Mouse (Mus musculus): ENCODE results near the gene Thtpa. TPM values are rescaled to one million over a fixed set of nuclear protein-coding genes. Genes with fewer than 3 reads are reported as not detected.
A peak's percentile ranks its signal among the peaks of the same experiment; 100 is the strongest.

Thtpa gene
- total RNA-seq, 2 experiments from 2014 or later: 21.7 to 24.7 TPM

- DNase-seq (ENCODE audit: low spot score in 2 of 2): no peak
Measured at GRCm38 (mm10) chr14:55105386-55105785, 10.8 kb downstream of the Thtpa start.

DNA sequence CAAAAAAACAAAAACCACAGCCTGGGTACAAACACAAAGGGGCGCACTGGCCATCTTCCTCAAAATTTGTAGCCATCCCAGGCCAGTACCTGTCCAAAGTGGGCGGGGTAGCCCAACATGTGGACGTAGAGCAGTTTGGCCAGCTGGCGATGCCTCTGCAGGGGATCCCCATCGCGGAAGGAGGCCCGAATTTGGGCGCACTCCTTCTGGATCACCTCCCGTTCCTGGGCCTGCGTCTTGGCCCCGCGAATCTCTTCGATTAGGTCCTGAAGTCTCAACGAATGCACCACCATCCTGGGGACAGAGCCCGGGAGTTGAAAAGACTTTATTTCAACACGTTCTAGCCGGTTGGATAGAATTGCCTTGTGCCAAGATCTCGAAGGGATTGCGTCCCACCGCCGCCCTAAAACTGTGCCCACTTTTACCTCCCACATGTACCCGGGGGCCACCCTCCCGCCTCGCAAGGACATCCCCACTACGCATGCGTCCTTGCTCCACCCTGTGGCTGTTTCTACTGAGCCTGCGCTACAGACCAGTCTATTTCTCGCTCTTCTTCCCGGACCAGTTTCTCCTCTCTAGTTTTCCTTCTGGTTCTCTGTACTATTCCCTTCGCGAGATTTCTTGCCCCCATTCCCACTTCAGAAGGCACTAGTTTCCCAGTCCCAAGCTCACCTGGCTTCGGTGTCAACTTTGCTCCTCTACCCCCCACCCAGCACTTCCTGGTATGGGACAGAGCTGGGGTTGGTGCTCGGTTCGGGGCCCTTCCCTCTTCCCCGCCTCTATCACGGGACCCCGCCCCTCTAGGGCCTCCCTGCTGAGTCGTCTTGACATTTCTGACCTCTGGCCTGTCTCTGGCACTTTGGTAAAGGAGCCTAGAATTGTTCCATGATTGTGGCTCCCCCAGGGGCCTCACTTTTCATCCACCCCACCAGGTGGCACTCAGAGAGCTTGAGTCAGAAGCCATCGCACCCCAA, 11.5 kb downstream of the Thtpa start, which contains the start of gene Ap1g2:
Gene Ap1g2 (minus strand): TSS at position 758 of the 974 bp plus-strand sequence.
- peak; percentile 86 to 91 for DNase-seq (ENCODE audit: low spot score in 2 of 2)

DNA sequence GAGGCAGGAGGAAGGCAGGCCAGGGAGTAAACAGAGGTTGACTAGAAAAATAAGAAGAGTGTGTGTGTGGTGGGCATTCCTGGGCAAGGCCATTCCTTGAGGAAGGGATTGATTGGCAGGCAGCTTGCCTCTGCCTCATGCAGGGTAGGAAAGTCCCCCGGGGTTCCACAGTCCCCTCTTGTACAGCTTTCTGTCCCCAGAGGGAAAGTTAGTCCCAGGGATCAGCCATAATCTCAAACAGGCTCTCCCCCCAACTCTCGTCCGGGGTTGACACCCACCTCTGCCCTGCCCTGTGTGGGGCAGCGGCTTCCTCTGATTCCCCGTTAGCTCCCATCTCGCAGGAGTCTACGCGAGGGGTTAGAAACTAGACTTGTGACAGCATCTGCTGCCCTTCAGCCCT, 12.4 kb downstream of the Thtpa start:
- peak in 1 of 2 experiments; percentile 23 for DNase-seq (ENCODE audit: low spot score in 2 of 2)

GRCm38 (mm10) chr14:55108202-55108870, 13.8 kb downstream of the Thtpa start:
- peak; percentile 70 to 91 for DNase-seq (ENCODE audit: low spot score in 2 of 2)

DNA sequence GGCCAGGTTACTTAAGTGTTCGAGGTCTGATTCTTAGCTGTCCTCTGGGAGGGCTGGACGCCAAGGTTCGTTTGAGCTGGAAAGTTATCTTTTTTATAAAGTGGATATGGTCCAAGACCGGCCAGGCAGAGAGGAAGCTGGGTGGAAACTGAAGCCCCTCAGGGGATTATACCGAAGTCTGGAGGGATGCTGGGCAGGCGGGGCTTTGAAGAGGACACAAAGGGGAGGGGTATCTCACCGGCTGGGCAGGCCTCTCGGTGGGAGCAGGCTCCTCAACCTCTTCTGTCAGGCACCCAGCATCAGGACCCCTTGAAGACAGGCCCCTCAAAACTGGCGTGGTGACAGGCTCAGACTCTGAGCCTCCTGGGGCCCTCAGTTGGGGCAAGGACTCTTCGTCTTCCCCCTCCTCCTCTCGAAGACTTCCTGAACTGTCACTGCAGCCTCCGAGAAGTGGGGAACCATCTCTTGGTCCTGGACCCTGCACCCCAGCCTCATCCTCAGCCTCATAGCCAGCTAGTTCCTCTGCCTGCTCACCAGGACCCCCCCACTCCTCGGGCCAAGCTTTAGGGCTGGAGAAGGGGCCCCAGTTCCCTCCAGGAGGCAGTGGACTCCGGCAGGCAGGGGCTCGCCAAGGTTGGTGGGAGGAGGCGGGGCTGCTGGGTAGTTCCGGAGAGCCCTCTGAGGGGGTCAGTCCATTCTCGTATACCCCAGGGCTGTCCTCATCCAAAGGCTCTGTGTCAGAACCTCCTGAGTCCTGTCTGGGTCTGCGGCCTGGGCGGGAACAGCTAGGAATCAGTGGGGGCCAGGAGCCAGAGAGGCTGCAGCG, 14.7 kb downstream of the Thtpa start:
- peak in 1 of 2 experiments; percentile 49 for DNase-seq (ENCODE audit: low spot score in 2 of 2)

DNA sequence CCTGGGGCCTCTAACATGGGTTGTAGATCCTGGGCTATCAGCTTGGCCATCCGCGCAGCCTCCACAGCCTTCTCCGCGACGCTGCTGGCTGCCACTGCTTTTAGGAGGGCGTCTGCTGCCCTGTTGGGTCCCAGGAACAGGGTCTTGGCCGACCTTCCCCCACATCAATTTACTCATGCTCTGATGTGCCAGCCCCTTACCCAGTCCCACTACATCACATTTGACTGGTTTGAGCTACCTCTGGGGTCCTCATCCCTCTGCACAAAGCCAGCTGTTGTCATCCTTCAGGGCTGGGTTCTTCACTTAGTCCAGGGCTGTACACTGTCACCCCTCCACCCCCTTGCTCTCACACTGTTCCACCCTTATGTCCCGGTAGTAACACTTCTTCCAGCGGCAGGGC, 15.5 kb downstream of the Thtpa start:
- DNase-seq (ENCODE audit: low spot score in 2 of 2): no peak

GRCm38 (mm10) chr14:55111720-55112119, 17.1 kb downstream of the Thtpa start:
- DNase-seq (ENCODE audit: low spot score in 2 of 2): peak in 1 of 2 experiments; percentile 63

- DNase-seq (ENCODE audit: low spot score in 2 of 2): no peak
Measured at GRCm38 (mm10) chr14:55113351-55113974, 18.9 kb downstream of the Thtpa start.

- DNase-seq (ENCODE audit: low spot score in 2 of 2): peak in 1 of 2 experiments; percentile 40
Measured at GRCm38 (mm10) chr14:55113975-55114645, 19.5 kb downstream of the Thtpa start.

- peak in 1 of 2 experiments; percentile 62 for DNase-seq (ENCODE audit: low spot score in 2 of 2)
Measured at GRCm38 (mm10) chr14:55114759-55115701, 20.4 kb downstream of the Thtpa start.

- no peak for DNase-seq (ENCODE audit: low spot score in 2 of 2)
Measured at GRCm38 (mm10) chr14:55115846-55116245, 21.3 kb downstream of the Thtpa start.

- peak in 1 of 2 experiments; percentile 69 for DNase-seq (ENCODE audit: low spot score in 2 of 2)
Measured at GRCm38 (mm10) chr14:55116425-55117200, 22.0 kb downstream of the Thtpa start, which contains the start of gene Jph4. Jph4 (minus strand) TSS chr14:55116935.

GRCm38 (mm10) chr14:55118852-55119251, 24.3 kb downstream of the Thtpa start:
- DNase-seq (ENCODE audit: low spot score in 2 of 2): no peak

- no peak for DNase-seq (ENCODE audit: low spot score in 2 of 2)
Measured at GRCm38 (mm10) chr14:55119421-55120134, 25.0 kb downstream of the Thtpa start.

GRCm38 (mm10) chr14:55121947-55122346, 27.4 kb downstream of the Thtpa start:
- peak; percentile 41 to 60 for DNase-seq (ENCODE audit: low spot score in 2 of 2)

- no peak for DNase-seq (ENCODE audit: low spot score in 2 of 2)
Measured at GRCm38 (mm10) chr14:55122359-55122758, 27.8 kb downstream of the Thtpa start.

- no peak for DNase-seq (ENCODE audit: low spot score in 2 of 2)
Measured at GRCm38 (mm10) chr14:55125711-55126110, 31.1 kb downstream of the Thtpa start.

All from layer of hippocampus, postnatal 14 days (tissue).